Mouse (Mus musculus) layer of hippocampus, adult 2 months (tissue): ENCODE measurements around the gene Abhd17c. TPM values are rescaled to one million over a fixed set of nuclear protein-coding genes. Genes with fewer than 3 reads are reported as not detected.
"Not testable (repeated sequence)": the region's sequence is repeated elsewhere in the genome, so short reads cannot be mapped to it uniquely, and the experiment has no call there.

ENCODE experiments used
- DNase-seq, 2 experiments: peaks; one replicate each; pipeline ENCODE4 v3.0.0; 2022; ENCODE audit warnings: low spot score in 2 of 2
- H3K27ac ChIP-seq: fragments of 200-600 bp; 2 replicates; pipeline ENCODE4 v1.8.1; 2022
- H3K4me3 ChIP-seq: fragments of 200-600 bp; 2 replicates; pipeline ENCODE4 v1.8.1; 2022; ENCODE audit warnings: mild to moderate bottlenecking
- CTCF ChIP-seq: fragments of 200-600 bp; conservative IDR thresholded peaks from 2 replicates; pipeline ENCODE4 v1.8.1; 2022; ENCODE audit warnings: antibody characterized with exemption, mild to moderate bottlenecking, moderate library complexity
- long read RNA-seq, 2 experiments: library from polyadenylated mRNA; stranded (forward); transcript quantifications; one replicate each; pipeline ENCODE4 v2.0.0; 2021; ENCODE audit warnings: borderline mapping rate in 2 of 2
- total RNA-seq, 2 experiments: library from RNA; stranded (reverse); gene quantifications; 2 replicates each; pipeline ENCODE4 v1.2.3; 2021

Abhd17c gene
- 10 to 100 TPM; 54.1 to 57.3 TPM for total RNA-seq
- long read RNA-seq, experiment 1, transcript Abhd17c-201 (3 exons, 2,238 nt) = major isoform, 87 of 90 reads
- long read RNA-seq, experiment 1, partial matches to known transcripts = 2 of 90 reads
- long read RNA-seq, experiment 1, other reads (novel, unspliced or antisense) = 1 of 90 reads
- long read RNA-seq, experiment 2, transcript Abhd17c-201 (3 exons, 2,238 nt) = major isoform, 142 of 153 reads
- long read RNA-seq, experiment 2, partial matches to known transcripts = 7 of 153 reads
- long read RNA-seq, experiment 2, other reads (novel, unspliced or antisense) = 4 of 153 reads

DNA sequence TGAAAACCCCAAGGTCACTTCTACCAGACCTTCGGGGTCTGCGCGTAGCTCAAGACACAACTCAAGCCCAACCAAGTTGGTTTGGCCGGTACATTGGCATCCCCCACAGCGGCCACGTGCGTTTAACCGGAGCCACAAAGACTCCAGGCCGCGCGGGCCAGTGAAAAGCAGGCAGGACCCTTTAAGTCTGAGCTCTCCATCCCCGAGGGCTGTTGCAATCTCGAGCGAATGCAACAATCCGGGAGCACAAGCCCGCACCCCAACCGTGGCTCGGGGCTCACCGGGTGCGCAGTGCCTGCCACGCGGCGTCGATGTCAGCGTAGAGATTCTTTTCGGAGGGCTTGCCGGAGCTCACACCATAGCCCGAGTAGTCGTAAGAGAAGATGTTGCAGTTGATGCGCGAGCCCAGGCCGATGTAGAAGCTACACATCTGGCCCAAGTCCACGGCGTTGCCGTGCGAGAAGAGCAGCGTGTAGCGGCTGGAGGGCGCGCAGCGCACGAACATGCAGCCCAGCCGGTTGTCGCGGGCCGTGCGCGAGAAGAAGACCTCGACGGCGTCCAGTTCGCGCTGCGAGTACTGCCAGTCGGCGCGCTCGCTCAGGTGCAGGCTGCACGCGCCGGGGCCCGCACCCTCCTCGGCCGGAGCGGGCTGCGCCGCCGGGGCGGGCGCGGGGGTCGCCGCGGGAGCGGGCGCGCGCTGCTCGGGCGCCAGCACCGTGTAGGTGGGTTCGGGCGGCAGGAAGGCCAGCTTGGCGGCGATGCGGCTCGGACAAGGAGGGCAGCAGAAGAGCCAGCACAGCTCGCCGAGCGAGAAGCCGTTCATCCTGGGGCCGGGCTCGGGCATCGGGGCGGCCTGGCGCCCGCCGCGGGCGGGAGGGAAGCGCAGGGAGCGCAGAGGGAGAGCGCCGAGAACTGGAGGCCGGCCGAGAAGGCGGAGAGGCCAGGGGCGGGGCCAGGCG is at the start of gene Abhd17c:
Gene Abhd17c, minus strand, starts transcription at position 893 of the 959 bp plus-strand sequence.
- DNase-seq = peak in 1 of 2 experiments; percentile 45
- H3K4me3 ChIP-seq = peak within 1 kb of the TSS; percentile 84
- peak within 1 kb of the TSS; percentile 92 for H3K27ac ChIP-seq
- TF ChIP-seq CTCF = no peak; the same call in 1 of the 2 replicates

DNA sequence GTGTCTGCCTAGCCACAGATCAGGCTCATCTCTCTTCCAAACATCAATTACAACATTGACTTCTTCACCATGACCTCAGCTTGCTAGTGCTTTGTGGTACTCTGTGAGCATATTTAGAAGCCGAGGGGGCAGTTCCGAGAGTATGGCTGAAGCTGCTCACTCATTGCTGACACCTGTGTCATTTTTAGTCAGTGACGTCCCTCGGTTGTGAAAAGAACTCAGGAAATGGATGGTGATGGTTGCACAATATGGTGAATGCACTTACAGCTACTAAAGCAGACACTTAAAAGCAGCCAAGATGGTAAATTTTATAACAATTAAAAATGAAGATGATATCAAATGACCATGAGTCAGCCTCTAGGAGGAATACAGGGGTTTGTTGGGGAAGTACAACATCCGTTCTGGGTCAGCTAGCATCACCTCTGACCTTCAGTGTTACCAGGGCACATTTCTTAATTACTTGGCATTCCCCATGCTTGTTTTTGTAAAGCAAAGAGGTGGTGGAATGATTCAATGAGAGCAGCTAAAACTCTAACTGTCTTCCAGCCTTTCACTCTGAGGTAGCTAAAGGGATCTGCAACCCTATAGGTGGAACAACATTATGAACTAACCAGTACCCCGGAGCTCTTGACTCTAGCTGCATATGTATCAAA is 45.6 kb upstream of the Abhd17c start:
- Histone ChIP-seq H3K4me3 (no peak overlapping the region), H3K27ac (no peak overlapping the region)
- DNase-seq = no peak
- no peak for TF ChIP-seq CTCF

DNA sequence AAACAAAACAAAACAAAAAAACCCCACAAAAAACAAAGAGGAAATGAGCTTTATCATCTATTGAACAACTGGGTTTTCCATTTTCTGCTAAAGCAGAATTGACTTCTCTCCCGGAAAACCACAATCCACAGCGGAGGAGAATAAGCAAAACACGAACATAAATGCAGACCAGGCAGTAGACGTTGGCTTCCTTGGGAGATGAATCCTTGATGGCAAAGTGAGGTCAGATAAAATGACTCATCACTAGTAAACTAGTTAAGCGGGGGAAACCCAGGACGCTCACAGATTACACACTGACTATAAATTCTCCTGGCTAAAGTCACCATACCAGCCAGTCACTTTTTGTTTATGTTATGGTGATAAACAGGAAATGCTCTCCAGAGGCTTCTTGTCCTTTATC is 44.5 kb upstream of the Abhd17c start:
- no peak overlapping the region for H3K4me3 ChIP-seq
- no peak overlapping the region for H3K27ac ChIP-seq
- TF ChIP-seq CTCF = no peak
- no peak for DNase-seq

DNA sequence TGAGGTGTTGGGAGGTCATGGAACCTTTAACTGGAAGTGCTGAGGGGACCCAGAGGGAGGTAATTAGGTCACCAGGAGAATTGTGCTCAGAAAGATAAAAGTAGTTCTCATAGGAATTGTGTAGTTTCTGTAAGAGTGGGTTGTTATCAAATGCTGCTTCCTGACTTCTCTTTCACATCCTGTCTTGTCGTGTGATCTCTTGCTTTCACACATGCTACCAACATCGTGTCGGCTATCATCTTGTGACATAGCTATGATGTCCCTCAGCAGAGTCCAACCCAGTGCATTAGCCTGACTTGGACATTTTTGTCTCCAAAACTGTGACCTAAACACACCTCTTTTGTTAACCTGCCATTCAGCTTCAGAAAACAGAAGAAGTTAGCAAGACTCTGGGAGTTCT is 40.6 kb upstream of the Abhd17c start:
- DNase-seq = no peak
- no peak overlapping the region for H3K27ac ChIP-seq
- no peak for TF ChIP-seq CTCF
- no peak overlapping the region for H3K4me3 ChIP-seq

DNA sequence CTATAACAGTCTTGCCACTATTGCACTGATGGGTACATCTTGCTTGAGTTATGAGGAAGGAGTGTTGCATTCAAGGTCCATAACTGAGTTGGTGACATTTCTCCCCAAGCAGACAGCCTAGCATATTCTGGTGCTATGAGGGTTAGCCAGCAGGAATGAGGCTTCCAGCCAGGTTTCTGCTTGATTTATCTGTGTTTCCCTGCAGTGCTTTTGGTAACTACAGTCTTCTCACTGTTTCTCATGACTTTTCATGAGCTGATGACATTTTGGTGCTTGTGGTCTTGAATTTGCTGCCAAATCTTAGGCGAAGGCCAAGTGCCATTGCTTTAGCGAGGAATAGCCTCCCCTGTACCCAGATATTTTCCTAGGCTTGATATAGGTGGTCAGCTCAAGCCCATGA is 39.8 kb upstream of the Abhd17c start:
- Histone ChIP-seq H3K4me3 (no peak overlapping the region), H3K27ac (no peak overlapping the region)
- no peak for TF ChIP-seq CTCF
- no peak for DNase-seq

DNA sequence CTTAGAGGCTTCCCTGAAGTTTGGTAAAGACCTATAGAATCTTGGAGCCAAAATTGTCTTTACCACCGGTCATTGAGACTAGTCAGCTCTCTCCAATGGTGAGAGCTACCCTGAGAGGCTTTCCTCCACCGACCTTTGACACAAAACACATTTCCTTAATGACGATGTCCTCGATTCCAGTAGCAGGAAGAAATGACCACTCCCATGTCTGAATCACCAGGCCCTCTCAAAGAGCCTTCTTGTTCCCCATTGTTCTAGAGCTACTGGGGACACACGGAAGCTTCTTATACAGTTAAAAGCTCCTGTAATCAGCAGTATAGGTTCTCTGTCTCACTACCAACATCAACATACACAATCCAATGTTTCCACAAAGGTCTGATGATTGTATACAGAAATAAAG is 36.5 kb upstream of the Abhd17c start:
- no peak for DNase-seq
- no peak overlapping the region for H3K27ac ChIP-seq
- no peak for TF ChIP-seq CTCF

DNA sequence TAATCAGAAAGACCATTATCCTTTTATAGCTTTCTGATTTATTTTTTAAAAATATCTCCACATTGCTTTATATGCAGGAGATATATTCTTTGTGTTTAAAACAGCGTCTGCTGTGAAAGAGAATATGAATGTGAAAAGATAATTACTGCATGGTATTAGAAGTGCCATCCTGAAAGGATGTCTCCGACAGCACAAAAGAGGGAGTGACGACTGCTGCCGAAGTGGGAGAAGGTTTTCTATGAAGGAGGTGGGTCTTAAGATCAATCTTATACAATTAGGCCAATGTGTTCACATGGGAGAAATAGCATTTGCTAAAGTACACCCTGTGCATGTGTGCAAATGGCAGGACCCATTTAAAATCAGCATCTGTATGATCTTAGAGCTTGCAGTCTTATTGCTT is 33.5 kb upstream of the Abhd17c start:
- TF ChIP-seq CTCF = no peak
- no peak for DNase-seq
- Histone ChIP-seq H3K4me3 (no peak overlapping the region), H3K27ac (no peak overlapping the region)

More for the DNA sequence above, 36.5 kb upstream of the Abhd17c start:
- no peak overlapping the region for H3K4me3 ChIP-seq

DNA sequence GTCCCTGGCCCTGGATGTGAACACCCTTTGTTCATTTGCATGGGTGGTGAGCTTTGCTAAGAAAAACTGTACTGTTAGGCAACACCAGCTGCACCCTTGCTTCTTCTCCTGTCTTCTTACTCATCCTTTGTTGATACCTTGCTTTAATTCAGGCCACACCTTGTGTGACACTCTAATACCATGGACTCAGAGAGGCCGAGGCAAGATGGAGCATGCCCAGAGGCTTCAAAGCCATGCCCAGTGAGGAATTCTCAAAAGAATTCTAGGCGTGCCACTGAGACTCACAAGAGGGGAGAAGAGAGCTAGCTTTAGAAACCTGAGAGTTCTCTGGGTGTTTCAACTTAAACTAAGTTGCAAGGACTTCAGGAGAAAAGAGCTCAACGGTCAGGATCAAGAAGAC is 33.0 kb upstream of the Abhd17c start:
- no peak for DNase-seq
- no peak overlapping the region for H3K27ac ChIP-seq

DNA sequence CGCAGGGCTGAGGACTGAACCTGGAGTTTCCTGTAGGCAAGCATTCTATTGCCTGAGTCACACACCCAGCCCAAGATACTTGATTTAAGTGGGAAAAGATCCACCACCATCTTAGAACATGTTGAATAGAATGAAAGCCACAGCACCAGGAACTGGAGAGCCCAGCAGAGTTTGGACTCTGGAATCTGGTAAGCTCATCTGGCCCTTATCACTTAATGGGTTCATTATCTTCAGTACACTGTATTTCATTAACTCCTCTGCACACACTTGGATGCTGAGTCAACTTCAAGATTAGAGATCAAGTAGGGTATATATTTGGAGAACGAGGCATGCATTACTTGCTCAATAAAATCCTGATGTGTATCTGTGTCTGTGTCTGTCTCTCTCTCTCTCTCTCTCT is 27.1 kb upstream of the Abhd17c start:
- not testable (repeated sequence) for H3K27ac ChIP-seq, DNase-seq, H3K4me3 ChIP-seq

More for the DNA sequence above, 33.0 kb upstream of the Abhd17c start:
- no peak for TF ChIP-seq CTCF
- H3K4me3 ChIP-seq = no peak overlapping the region

DNA sequence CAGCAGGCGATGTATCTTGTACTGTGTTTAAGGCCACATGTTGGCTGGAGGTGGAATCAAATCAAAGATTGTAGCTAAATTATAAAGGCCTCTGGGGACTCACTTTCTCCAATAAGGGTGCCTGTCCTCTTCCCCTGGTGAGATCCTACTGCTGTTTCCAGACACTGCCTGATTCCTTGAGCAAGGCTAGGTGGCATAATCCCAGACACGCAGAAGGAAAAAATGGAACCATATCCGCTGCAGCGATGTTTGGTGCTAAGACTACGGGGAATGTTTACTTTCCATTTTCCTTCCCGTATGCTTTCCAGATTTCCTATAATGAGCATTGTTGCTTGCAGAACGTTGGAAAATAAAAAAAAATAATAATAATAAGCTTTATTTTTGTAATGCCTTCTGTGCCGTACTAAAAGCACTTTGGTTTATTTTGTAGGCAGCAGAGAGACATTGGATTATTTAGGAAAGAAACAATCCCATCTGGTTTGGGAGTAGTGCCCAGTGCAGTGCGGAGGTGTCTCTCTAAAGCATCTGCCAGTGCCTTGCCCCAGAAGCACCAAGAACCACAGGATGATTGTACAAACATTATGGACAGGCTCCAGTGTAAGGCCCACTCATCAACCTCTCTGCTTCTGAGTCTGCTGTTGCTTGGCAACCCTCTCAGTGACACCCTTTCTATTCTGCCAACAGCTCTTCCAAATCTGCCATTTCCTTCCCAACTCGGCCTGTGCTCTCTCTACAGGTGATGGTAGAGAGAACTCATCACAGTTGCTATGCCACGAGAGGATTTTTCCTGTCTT is 23.2 kb upstream of the Abhd17c start:
- TF ChIP-seq CTCF = no peak

DNA sequence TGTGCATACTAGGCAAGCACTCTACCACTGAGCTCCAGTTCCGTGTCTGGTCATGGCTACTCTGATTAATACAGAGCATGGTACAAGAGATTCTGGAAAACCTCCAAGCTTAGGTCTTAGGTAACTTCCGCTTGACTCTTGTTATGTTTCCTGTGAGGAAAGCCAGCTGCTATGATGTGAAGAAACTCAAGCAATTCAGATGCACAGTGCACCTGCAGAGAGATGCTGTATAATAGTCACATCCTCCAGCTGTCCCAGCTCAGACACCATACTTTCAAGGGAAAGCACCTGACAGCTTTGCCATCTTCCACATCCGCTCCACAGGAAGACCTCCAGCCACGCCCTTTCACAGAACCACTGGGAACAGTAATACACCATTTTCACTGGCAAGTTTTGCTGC is 21.7 kb upstream of the Abhd17c start:
- DNase-seq = no peak
- H3K27ac ChIP-seq = peak overlapping the region; percentile 87; the same call in 1 of the 2 replicates
- no peak overlapping the region for H3K4me3 ChIP-seq
- TF ChIP-seq CTCF = no peak

More for the DNA sequence above, 23.2 kb upstream of the Abhd17c start:
- DNase-seq = peak; percentile 74 to 89
- H3K27ac ChIP-seq = peak overlapping the region; percentile 87
- no peak overlapping the region for H3K4me3 ChIP-seq

DNA sequence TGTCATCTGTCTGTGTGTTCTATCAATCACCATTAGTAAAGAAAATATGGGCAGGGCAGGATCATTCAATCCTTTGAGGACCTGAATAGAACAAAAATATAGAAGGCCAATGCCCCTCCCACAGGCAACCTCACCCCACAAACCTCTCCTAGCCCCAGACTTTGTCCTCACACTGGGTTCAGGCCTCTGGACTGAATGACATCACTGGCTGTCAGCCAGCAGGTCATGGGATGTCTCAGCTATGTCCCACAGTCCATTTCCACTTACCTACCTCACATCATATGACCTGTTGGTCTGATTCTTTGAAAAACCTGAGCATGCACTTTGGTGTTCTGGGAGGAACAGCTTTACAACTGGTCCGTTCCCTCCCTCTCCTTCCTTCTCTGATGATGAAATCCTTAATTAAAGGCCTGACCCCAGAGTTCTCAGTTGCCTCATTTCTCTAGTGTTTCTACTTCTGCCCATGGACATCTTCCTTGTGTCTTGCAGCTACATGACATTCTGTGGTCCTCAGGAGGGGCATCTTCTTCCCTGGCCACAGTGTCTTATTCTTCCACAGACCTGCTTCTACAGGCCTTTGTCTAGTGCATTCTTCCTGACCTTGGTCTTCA is 19.6 kb upstream of the Abhd17c start:
- no peak overlapping the region for H3K27ac ChIP-seq
- DNase-seq = no peak
- no peak for TF ChIP-seq CTCF
- no peak overlapping the region for H3K4me3 ChIP-seq
